Mouse (Mus musculus): Measurements from ENCODE around the gene Apoc4.
A peak's percentile ranks its signal among the peaks of the same experiment; 100 is the strongest.
"Not testable (repeated sequence)": the region's sequence is repeated elsewhere in the genome, so short reads cannot be mapped to it uniquely, and the experiment has no call there.

Apoc4 gene

GRCm38 (mm10) chr7:19700299-19701068 is 19.2 kb upstream of the Apoc4 start:
- DNase-seq (ENCODE audit: inconsistent age in 2 of 2, low spot score in 1 of 2): peak in 1 of 2 experiments; percentile 45

- no peak for DNase-seq (ENCODE audit: inconsistent age in 2 of 2, low spot score in 1 of 2)
These were observed 18.5 kb upstream of the Apoc4 start for GRCm38 (mm10) chr7:19699827-19700148.

GRCm38 (mm10) chr7:19698907-19699826 is 17.9 kb upstream of the Apoc4 start, which contains the start of gene Apoe:
Apoe (minus strand) TSS chr7:19699188.
- DNase-seq (ENCODE audit: inconsistent age in 2 of 2, low spot score in 1 of 2): peak; percentile 73 to 84

GRCm38 (mm10) chr7:19697949-19698906 is 16.9 kb upstream of the Apoc4 start:
- peak in 1 of 2 experiments; percentile 69 for DNase-seq (ENCODE audit: inconsistent age in 2 of 2, low spot score in 1 of 2)

- DNase-seq (ENCODE audit: inconsistent age in 2 of 2, low spot score in 1 of 2): no peak
These were observed 15.1 kb upstream of the Apoc4 start for GRCm38 (mm10) chr7:19696336-19696873.

GRCm38 (mm10) chr7:19695881-19696280 is 14.6 kb upstream of the Apoc4 start:
- DNase-seq (ENCODE audit: inconsistent age in 2 of 2, low spot score in 1 of 2): no peak

GRCm38 (mm10) chr7:19695213-19695594 is 13.9 kb upstream of the Apoc4 start:
- peak in 1 of 2 experiments; percentile 32 for DNase-seq (ENCODE audit: inconsistent age in 2 of 2, low spot score in 1 of 2)

GRCm38 (mm10) chr7:19694336-19695212 is 13.3 kb upstream of the Apoc4 start:
- DNase-seq (ENCODE audit: inconsistent age in 2 of 2, low spot score in 1 of 2): peak in 1 of 2 experiments; percentile 65

GRCm38 (mm10) chr7:19693421-19693820 is 12.1 kb upstream of the Apoc4 start:
- DNase-seq (ENCODE audit: inconsistent age in 2 of 2, low spot score in 1 of 2): peak; percentile 56 to 86

GRCm38 (mm10) chr7:19691873-19692865 is 10.9 kb upstream of the Apoc4 start, which contains the start of gene Apoc1:
Apoc1 (minus strand) TSS chr7:19692660.
- DNase-seq (ENCODE audit: inconsistent age in 2 of 2, low spot score in 1 of 2): peak in 1 of 2 experiments; percentile 74

- peak in 1 of 2 experiments; percentile 45 for DNase-seq (ENCODE audit: inconsistent age in 2 of 2, low spot score in 1 of 2)
These were observed 10.2 kb upstream of the Apoc4 start for GRCm38 (mm10) chr7:19691434-19691833.

GRCm38 (mm10) chr7:19690845-19691244 is 9.6 kb upstream of the Apoc4 start:
- DNase-seq (ENCODE audit: inconsistent age in 2 of 2, low spot score in 1 of 2): no peak

GRCm38 (mm10) chr7:19688611-19689010 is 7.3 kb upstream of the Apoc4 start:
- DNase-seq (ENCODE audit: inconsistent age in 2 of 2, low spot score in 1 of 2): no peak

- no peak for DNase-seq (ENCODE audit: inconsistent age in 2 of 2, low spot score in 1 of 2)
These were observed 6.8 kb upstream of the Apoc4 start for GRCm38 (mm10) chr7:19688101-19688500.

- DNase-seq (ENCODE audit: inconsistent age in 2 of 2, low spot score in 1 of 2): not testable (repeated sequence)
These were observed 5.8 kb upstream of the Apoc4 start for GRCm38 (mm10) chr7:19686927-19687583.

GRCm38 (mm10) chr7:19686521-19686920 is 5.2 kb upstream of the Apoc4 start:
- no peak for DNase-seq (ENCODE audit: inconsistent age in 2 of 2, low spot score in 1 of 2)

- no peak for DNase-seq (ENCODE audit: inconsistent age in 2 of 2, low spot score in 1 of 2)
These were observed 4.1 kb upstream of the Apoc4 start for GRCm38 (mm10) chr7:19685374-19685773.

GRCm38 (mm10) chr7:19683771-19684201 is 2.5 kb upstream of the Apoc4 start:
- DNase-seq (ENCODE audit: inconsistent age in 2 of 2, low spot score in 1 of 2): peak in 1 of 2 experiments; percentile 54
